Mouse (Mus musculus): Measurements from ENCODE around the gene Rasl11b.

Gene Rasl11b

DNA sequence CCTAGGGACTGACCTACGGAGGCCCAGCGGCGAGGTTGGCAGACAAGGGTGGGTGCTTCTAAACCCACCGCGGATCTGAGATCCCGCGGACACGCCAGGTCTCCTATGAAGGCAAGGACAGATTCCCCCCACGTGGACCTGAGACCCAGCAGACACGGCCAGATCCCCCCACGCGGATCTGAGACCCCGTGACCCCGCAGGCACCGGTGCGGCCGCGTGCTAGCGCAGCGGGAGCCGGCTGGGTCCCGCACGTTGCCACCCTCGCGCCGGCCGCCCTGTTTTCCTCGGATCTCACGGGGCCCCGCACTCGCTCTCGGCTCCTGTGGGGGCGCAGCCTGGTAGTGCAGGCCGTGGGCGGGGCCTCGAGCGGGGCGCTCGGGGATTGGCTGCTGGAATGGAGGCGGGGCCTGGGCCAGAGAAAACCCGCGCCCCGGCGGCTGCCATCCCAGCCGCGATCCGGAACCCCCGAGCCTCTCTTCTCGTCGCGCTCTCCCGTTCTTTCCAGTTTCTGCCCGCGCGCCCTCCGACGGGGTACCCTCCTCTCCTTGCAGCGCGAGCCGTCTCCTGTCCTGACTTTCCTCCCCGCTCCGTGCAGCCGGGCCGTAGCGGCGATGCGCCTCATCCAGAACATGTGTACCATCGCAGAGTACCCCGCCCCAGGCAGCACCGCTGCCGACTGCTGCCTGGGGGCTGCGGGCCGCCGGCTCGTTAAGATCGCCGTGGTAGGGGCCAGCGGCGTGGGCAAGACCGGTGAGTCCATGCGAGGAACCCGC, at the start of gene Rasl11b:
TSS of gene Rasl11b (plus strand) at position 446 of the 773 bp plus-strand sequence.
- DNase-seq, result peak; percentile 95 to 96

DNA sequence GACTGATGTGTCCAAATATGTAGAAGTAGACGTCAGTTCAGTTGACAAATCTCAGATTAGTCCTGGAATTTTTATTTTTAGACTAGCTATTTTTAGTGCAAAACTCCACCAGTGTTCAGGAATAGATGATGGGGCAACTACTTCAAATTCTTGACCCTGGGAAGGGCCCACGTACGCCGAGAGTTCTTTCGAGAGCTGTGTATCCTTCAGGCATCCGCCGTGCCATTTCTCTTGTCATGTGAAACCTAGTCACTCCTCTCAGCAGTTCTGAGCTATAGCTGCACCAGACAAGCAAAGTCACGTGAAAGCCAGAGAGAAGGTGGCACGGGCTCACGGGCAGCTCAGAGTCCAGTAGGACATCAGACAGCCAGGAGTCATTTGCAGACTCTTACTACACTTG, 47.5 kb upstream of the Rasl11b start:
- no peak for DNase-seq

DNA sequence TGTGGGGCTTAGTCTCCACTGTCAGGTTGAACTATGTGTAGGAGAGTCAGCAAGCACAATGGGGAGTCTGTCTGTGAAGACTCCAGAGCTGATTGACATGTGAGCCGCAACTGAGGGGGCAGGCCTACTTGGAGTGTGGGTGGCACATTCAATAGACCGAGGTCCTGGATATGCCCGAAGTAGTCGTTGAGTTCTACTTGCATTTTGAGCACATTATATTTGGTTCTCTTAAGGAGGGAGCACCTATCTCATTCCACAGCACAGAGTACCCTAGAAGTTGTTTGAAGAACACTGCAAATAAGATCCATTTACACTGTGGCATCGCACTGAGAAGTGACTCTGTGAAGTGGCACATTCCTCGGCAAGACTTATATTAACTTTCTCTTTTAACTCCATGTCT, 45.1 kb upstream of the Rasl11b start:
- DNase-seq, result no peak

DNA sequence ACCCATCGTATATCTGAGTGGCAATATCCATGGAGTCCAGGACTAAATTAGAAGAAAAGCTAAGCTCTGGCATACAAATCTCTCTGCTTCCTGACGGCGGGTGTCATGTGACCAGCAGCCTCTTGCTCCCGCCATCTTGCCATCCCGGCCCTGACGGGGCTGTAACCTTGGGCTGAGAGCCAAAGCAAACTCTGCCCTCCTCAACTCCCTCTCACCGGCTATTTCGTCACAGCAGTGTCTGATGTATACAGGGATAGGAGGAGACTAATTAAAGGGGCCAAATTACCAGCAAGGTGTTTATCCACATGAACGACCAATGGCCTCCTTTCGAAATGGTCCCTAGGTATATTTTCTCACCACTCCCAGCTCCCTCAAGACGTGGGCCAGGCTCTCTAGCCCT, 43.3 kb upstream of the Rasl11b start:
- DNase-seq, result no peak

DNA sequence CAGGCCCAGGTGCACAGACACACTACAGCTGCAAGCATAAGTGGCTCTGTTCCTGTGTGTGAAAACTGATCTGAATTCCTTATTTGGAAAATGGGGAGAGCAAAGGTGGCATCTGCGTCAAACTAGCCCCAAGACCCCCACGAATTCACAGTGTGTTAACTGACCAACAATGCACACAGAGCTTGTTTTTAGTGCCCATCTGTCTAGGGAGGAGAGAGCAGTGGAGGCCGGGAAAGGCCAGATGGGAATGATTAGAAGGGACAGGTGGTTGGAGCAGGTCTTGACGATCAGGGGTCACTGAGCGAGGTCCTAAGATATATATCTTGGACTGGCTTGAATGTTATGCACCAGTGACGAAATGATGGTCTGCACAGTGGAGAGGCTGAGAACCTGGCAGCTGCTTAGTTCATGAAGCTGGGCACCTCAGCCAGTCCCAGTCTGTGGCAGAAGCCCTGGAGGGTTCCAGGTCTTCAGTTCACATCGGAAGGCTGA, 39.2 kb upstream of the Rasl11b start:
- DNase-seq, result peak; percentile 13 to 18

DNA sequence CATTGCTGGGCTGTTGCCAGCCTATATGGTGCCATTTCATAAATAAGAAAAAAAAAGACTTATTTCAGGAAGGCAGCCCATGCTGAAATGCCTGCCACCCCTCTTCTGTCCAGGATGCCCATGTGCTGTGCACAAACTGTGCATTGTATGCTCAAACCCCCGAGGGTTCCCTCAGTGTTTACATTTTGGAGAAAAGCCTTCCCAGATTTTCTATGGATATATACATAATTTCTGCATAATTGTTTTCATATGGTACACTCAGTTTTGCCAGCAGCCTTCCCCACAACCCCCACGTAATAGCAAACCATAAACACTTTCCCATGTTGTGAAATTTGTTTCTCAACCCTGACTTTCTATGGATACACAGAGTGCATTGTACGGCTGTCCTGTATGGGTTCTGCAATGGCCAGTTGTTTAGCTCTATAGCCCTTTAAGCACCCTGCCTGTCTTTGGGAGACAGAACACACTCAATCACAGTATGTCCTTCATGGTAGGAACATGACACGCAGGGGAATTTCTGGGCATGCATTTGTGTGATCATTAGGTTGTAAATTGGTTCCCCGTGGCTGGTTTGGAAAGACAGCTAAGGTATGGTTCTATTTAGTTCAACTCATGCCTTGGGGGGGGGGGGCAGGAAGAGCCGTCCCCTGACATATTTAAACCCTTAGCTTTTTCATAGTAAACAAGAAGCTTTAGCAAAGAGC, 36.0 kb upstream of the Rasl11b start:
- DNase-seq, result no peak

DNA sequence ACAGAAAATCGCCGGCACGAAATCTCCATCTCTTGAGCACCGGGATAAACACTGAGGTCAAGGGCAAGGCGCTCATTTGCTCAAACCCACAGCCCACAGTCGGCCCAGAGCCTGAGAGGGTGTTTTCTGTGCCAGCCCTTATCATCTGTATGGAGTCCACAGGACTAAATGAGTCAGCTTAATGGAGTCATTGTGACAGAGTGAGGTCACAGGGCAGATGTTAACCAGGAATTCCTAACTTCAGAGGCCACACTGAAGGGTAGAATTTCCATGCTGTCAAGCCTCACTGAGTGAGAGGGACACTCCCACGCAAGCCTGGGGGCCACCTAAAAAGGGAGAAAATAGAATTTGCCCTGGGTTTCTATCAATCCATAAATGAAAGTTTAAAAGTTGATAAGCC, 35.2 kb upstream of the Rasl11b start:
- no peak for DNase-seq

DNA sequence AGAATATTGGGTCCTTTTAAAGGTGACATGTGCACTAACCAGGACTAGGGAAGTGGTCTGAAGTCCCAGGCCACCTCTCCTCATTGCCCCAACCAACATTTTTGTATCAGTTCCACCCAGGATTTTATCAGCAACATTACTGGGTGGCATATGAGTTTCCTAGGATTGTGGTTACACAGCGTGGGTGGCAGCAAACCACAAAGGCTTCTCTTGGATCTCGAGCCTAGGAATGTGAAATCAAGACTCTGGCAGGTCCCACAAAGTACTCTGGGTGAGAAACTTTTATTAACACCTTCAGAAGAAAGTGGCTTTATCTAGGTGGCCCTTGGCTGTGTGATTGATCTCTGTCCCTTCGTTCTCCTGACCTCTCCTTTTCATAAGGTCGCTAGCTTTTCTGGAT, 34.7 kb upstream of the Rasl11b start:
- DNase-seq, result no peak

DNA sequence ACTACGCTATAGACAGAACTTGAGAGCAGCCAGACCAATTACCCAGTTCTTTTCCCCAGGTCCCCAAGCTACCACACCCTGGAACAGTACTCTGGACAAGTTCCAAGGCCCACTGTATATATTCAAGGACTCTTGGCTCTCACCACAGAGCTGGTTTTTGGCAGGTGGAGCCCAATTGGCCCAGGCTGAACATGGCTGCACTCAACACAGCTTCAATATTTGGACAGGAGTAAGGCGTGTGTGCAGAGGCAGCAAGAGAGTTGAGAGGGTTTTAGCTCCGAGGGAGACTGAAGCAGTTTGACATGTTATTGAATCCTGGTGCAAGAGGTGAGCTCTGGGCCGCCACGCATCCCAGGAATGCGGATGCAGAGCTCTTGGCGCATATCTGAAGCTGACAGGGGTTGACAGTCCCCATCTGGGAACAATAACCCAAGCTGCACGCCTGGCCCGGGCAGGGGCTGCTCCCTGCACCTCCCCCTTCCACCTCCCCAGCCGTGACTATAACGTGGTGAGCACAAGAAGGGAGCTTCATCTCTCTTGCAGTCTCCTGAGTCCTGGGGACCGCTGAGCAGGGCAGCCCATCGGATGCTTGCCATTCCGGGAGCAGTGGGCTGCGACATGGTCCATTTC, 33.7 kb upstream of the Rasl11b start:
- peak; percentile 46 to 58 for DNase-seq

DNA sequence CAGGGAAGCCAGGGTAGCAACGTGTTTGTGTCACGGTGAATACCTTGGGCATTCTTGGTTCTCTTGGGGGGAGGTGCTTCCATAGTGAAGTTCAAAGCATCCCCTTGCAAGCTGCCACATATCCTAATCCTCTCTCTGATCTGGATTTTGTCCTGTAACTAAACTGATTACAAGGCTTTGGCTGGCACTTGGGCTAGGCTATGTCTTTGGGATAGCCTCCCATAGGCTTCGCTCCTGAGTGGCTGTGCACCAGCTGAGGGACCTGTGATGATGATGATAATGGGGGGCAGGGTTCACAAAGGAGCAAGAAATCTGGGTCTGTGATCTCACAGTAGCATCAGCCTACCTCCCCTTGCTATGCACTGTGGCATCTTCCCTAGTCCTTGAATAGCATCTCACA, 33.1 kb upstream of the Rasl11b start:
- DNase-seq, result no peak

DNA sequence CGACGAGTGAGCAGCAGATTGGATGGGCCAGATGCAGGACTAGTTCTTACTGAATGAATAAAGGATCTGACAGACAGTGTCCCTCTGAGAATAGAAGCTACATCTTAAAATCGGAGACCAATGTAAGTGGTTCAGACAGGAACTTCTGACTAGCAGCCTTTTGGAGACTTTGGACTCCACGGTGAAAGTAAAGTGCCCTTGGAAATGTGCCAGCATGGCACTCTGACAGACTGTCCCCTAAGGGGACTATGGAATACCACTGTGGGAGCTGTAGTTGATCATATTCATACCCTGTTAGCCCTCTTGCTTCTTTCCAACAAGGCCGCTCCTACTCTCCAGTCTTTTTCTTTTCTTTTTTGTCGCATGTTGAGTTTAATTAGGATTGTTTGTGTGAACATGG, 31.9 kb upstream of the Rasl11b start:
- DNase-seq, result no peak

DNA sequence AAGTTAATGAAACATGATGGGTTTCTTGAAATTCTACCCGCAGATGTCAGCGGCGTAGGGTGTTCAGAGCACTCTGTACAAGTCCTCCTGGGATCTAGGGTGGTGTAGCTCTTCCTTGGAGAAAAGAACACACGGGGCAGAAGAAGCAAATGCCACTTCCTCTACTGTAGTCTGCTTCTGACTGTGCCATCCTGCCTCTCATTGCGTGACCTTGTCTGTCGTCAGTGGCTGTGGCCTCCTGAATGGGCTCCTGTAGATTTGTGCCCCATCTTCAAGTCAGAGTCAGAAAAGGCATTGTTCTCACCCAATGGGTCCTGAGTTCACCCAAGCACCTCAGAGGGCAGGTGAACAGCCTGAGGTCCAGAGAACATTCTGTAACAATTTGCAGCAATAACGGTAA, 30.5 kb upstream of the Rasl11b start:
- no peak for DNase-seq

DNA sequence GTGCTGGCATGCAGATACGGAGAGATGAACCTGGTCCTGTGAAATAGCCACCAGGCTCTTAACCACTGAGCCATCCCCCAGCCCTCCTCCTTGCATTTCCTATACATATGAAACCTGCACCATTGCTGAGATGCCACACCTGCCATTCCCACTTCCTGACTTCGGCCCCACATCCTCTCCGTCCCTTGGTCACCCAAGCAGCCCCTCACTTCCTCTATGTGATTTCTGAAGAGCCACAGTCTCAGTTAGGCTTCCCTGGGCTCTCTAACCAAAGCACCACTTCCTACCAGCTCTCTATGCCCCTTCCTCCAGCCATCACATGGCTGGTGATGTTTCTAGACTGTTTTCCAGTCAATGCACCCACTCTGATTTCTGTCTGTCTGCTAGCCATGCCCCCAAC, 28.4 kb upstream of the Rasl11b start:
- DNase-seq, result no peak

DNA sequence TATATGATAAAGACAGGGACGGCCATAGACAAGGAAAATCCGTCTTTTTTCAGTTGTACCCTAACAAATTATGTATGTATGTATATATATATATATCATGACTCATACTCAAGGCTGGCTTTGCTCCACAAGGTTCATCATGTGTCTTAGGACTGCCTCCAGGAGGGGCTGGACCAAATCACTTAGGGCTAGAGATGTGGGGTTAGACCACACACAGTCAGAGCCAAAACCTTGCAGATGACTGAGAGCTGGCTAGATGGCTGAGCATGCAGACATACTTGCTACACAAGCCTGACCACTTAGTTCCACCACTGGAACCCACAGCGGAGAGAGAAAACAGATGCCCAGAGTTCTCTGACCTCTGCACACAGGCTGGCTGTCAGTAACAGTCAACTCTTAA, 27.0 kb upstream of the Rasl11b start:
- no peak for DNase-seq

DNA sequence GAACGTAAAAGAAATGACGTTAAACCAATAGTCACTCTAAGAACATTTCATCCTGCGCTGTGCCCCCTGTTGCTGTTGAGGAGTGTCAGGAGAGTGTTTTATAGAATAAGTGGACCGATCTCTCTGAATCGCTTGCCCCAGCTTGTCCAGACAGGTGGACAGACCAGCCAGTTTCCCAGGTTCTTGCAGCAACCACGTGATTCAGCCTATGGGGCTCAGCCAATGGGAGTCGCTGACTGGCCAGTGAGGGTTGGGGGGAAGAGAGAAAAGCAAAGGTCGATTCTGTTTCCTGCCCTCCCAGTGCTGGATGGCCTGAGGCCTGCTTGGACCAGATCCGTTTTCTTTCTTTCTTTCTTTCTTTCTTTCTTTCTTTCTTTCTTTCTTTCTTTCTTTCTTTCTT, 23.3 kb upstream of the Rasl11b start:
- DNase-seq, result no peak

DNA sequence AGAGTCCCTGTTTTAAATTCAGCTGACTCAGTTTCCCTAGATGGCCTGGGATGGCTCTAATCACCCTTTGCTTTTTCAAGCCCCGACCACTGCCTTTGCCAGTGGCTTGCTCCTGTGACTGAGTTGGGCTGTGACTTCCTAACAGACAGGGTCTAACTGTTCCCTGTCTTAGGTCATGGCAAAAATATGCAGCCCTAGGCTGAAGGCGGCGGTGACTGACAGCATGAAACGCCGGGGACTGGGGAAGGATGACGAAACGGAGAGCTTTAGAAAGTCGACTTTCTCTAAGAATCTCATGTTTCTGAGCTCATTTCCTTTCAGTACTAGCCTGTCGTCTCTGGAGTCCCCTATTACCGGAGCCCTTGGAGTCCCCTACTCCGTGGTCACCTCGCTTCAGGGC, 22.9 kb upstream of the Rasl11b start:
- DNase-seq, result no peak

DNA sequence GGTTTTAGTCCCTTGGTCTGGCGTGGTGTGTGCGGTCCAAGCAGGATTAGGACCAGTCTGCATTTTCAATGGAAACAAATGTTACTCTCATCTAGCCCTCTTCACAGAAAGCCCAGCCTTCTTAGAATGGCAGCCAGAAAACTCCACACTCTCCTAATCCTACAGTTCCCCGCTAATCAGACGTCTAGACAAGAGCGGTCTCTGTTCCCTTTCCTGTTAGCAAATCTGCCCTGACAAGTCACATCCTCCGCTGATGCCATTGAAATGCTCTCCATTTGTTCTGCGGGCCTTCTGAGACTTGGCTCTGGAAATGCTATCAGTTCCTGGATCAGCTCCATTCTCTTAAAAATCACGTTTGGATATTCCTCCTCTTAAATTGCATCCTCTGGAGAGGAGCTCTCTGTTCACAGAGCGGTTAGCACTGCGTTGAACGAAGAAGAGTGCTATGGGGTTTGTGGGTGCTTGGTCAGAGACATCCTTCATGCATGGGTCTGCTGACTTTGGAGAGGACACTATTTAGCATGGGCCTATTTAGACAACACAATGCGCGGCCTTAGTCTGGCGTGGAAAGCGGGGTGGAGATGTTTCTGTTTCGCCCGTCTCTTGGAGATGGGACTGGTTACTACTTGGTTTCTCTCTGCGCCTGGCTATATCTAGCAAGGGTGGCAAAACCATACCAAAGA, 21.8 kb upstream of the Rasl11b start:
- DNase-seq, result no peak

DNA sequence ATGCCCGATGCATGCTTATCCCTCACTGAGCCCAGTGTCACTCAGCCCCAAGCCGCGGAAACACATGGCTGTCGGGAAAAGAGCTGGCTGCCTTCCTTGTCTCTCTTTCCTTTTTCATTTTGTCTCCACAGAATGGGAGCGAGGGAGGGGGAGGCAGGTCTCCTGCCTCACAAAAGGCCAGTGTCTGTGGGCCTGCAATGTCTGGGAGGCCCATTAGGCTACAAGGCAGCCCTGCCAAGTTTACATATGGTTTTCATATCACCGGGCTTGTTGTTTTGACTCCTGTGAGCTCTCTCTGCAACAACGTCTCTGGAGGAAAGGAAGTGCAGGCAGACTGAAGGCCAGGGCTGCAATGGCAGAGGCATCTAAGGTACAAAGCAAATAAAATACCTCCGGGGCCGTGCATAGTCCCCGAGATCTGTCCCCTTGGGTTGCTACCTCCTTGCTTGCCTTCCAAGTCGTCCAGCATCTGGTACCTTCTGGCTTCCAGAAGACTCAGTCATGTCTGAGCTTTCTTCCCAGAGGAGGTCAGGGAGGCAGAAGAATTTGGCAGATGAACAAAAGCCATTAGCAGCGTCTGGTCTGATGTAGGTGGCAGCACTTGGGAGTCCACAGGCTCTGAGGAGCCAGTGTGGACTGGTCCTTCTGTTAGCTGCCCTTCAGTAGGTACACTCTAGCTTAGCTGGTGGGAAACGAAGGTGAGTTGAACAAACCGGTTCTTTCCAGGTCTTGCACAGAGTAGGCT, 19.4 kb upstream of the Rasl11b start:
- peak in 1 of 2 experiments; percentile 22 for DNase-seq

DNA sequence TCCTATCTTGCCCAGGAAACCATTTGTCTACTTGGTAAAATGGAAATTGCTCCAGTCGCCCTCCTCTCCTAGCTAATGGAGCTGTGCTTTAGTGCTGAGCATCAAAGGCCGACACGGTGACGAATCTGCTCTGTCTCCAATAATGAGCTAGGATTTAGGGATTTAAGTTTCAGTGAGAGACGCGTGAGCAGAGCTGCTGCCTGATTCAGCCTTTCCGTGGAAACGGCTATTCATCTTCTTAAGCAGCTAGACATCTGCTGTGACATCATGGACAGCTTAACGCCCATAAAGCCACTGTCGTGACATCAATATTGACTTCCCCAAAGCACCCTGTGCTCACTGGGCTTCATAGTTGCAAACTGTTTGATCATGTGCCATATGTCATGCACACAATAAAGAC, 14.9 kb upstream of the Rasl11b start:
- DNase-seq, result no peak

DNA sequence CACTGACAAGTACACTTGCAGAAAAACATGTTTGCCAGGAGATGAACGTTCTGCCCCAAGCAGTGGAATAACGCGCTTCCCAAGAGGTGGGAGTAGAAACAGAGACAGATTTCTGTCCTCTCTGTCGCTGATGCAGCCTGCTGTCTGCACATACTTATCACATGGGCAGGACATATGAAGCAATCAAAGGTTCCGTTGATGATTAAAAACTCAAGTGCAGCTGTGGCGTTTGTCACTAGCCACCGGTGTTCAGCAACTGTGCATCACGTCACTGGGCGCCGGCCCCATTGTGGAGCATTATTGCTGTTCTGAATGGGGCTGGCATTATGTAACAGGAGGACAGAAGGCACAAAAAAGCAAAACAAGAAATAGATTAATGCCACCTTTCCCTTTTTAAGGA, 12.0 kb upstream of the Rasl11b start:
- no peak for DNase-seq

DNA sequence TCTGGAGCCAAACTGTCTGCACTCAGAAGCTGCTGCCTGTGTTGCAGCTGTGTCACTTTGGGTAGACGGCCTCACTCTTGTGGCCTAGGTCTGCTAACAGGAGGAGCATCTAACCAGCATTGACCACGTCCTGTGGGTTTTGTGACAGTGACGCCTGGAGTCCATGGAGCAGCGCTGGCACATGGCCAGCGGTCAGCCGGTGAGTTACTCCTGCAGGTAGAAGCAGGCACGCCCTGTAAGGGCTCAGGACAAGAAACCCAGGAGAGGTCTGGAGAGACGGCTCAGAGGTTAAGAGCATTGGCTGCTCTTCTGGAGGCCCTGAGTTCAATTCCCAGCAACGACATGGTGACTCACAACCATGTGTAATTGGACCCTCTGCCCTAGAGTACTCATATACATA, 10.5 kb upstream of the Rasl11b start:
- DNase-seq, result no peak

DNA sequence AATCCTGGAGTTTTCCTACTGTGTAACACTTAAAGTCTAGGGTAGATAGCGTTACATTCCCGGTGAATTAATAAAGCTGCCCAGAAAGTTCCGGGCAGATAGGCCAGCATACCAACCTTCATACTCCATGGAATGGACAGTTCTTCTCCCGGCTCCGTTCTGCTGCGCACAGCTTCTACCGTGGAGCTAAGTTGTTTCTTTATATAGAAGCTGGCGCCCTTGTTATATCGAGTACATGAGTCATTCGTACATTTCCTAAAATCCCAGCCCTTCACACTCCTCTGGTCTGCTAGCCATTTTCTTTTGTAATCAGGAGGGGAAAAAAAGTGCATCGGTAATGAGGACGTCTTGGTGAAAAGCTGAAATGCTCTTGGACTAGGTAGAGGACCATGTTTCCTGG, 7.0 kb upstream of the Rasl11b start:
- DNase-seq, result no peak

DNA sequence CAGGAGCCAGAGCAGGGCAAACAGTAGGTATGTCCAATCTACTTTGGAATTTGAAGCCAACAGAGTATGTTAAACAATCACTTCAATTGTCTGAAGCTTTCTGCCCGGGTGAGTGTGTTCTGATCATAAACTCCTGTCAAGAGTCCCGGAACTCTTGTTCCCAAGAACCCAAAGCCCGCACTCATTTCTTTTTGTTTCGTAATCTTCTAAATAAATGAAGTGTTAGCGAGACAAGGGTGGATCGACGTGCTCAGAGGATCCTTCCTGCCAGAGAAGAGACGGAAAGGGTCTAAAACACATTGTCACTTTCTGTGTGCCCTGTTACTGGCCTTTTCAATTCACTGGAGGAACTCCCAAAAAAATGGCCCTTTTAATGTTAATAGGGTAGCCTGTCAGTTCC, 6.2 kb upstream of the Rasl11b start:
- no peak for DNase-seq

All from cerebellum, postnatal 14 days (tissue).